Mouse (Mus musculus) thymus, adult 2 months (tissue): ENCODE results near the gene Rpl35a. TPM values are rescaled to one million over a fixed set of nuclear protein-coding genes. Genes with fewer than 3 reads are reported as not detected.
A peak's percentile ranks its signal among the peaks of the same experiment; 100 is the strongest.

Experiments used
- DNase-seq: peaks from one replicate; pipeline ENCODE4 v3.0.0; 2021
- H3K27ac ChIP-seq: fragments of 200-500 bp; 2 replicates; pipeline ENCODE4 v1.5.1; 2012; ENCODE audit warnings: low read length, control low read depth; ENCODE audit not compliant: control insufficient read depth, insufficient read depth
- H3K27me3 ChIP-seq: fragments of 200-500 bp; 2 replicates; pipeline ENCODE4 v1.6.1; 2012; ENCODE audit warnings: mild to moderate bottlenecking, low read length, moderate library complexity, mixed read lengths; ENCODE audit not compliant: control insufficient read depth, insufficient read depth
- H3K36me3 ChIP-seq: fragments of 200-500 bp; 2 replicates; pipeline ENCODE4 v1.6.1; 2012; ENCODE audit warnings: mild to moderate bottlenecking, low read length, moderate library complexity; ENCODE audit not compliant: control insufficient read depth, insufficient read depth
- H3K4me1 ChIP-seq: fragments of 200-500 bp; replicated peaks from 2 replicates; pipeline ENCODE4 v1.6.1; 2012; ENCODE audit warnings: low read length; ENCODE audit not compliant: control insufficient read depth, insufficient read depth
- H3K4me3 ChIP-seq: fragments of 200-500 bp; 2 replicates; pipeline ENCODE4 v1.5.1; 2012; ENCODE audit warnings: mild to moderate bottlenecking, low read length, control low read depth, moderate library complexity; ENCODE audit not compliant: control insufficient read depth, insufficient read depth
- CTCF ChIP-seq: fragments of 200-500 bp; IDR thresholded peaks from 2 replicates; pipeline ENCODE4 v1.5.1; 2012; ENCODE audit warnings: mild to moderate bottlenecking, control low read depth, low read length, moderate library complexity, borderline replicate concordance; ENCODE audit not compliant: control insufficient read depth, poor library complexity, insufficient read depth; ENCODE audit errors: extremely low read depth
- POLR2A ChIP-seq: fragments of 200-500 bp; IDR thresholded peaks from 2 replicates; pipeline ENCODE4 v1.6.1; 2012; ENCODE audit warnings: mild to moderate bottlenecking, low read length, control low read depth, moderate library complexity; ENCODE audit not compliant: control insufficient read depth, poor library complexity, insufficient read depth; ENCODE audit errors: extremely low read depth
- WGBS: fragments of 180-500 bp; shearing (Covaris S2); methylation state at CpG from one replicate; pipeline ENCODE4 v1.1.7; 2018; 5-methylcytosine and 5-hydroxymethylcytosine counted together
- polyA plus RNA-seq: library from polyadenylated mRNA; depleted of rRNA; stranded (reverse); fragments of >200 nt; gene quantifications from 2 replicates; pipeline ENCODE4 v1.2.3, GENCODE M21; 2012

The Rpl35a gene
- polyA plus RNA-seq, 1 experiment, result 393 TPM

DNA sequence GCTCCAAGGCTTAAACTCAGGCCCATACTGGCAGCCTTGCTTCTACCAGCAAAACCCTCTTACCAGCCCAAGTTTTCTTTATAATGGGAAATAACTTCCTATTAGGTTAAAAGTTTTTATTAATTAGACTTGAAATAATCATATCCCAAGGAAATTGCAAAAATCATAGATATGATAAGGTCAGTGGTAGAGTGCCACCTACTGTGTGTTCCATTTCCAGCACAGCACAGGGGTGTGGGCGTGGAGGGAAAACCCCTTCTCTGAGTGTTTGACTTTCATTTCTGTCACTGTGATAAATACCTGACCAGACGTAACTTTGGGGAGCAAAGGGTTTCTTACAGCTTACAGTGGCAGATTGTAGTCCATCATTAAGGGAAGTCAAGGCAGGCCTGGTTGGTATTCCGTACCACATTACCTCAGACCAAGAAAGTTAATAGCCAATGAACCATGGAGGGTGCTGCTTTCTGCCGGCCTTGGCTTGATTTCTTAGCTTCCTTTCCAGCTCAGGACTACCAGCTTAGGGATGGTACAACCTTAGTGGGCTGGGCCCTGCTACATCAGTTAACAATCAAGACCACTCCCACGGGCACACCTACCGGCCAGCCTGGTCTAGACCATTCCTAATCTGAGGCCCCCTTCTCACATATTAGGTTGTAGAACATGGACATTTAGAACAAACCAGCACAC lies 16.8 kb downstream of the Rpl35a start:
- no peak for DNase-seq
- no peak overlapping the region for H3K4me3 ChIP-seq
- H3K4me1 ChIP-seq, result peaks cover 18% of the 10 kb centered on the region
- WGBS, result 93% methylated on average over 6 of the region's 6 CpGs
- no peak for TF ChIP-seq CTCF
- TF ChIP-seq POLR2A, result no peak
- no peaks in the 10 kb centered on the region for H3K27me3 ChIP-seq
- H3K27ac ChIP-seq, result no peak overlapping the region
- no peaks in the 10 kb centered on the region for H3K36me3 ChIP-seq

DNA sequence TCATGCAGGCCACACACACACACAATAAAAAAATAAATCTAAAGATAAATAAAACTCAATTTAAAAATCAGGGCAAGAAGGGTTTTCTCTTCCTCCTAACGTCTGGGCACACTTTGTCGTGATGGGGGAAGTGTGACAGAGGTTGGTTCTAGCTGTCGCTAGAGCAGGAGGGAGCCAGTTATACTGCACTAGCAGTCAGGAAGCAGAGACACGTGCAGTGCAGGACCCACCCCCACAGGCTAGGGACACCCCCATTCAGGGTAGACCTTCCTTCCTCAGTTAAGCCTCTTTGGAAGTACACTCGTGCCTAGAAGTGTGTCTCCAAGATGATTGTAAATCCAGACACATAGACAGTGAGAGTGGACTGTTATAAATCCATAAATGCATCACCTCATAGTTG lies 18.7 kb downstream of the Rpl35a start:
- Histone ChIP-seq H3K27ac (no peak overlapping the region), H3K4me1 (peaks cover 19% of the 10 kb centered on the region), H3K36me3 (no peaks in the 10 kb centered on the region), H3K4me3 (no peak overlapping the region), H3K27me3 (no peaks in the 10 kb centered on the region)
- WGBS, result 22% methylated on average over 5 of the region's 5 CpGs
- DNase-seq, result no peak
- TF ChIP-seq POLR2A (no peak), CTCF (no peak)

DNA sequence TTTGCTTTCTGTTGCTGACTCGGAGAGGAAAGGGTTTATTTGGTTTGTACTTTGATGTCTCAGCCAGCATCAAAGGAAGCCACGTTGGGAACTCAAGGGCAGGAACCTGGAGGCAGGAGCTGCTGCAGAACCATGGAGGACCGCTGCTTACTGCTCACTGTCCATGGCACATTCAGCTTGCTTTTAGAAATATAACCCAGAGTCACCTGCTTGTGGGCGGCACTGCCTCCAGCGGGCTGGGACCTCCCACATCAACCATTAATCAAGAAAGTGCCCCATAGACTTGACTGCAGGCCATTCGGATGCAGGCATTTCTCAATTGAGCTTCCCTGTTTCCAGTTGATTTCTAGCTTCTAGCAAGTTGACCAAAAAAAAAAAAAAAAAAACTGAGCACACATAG lies 19.8 kb downstream of the Rpl35a start:
- 55% methylated on average over 6 of the region's 6 CpGs for WGBS

DNA sequence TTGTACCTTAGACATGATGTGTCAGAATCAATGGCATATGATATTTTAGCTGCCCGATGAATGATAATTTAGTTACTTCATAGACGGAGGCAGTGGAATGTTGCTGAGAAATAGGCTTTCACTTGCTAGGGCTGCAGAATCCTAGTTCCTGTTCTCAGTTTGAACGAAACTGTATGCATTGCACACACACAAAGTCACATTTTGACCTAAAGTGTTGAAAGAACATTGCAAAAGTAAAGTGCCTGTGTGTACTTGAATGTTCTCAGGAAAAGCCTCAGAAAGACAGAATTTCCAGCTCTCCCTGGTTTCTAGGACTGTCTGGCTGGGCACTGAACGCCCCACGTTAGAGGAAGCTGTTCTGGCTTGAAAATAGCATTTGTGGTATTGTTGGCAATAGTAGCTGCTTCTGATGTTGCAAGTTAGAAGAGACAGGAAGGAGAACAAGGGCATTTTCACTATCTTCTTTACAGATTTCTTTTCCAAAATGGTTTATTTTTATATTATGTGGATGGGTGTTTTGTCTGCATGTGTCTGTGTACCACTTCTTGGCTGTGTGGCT lies 20.9 kb downstream of the Rpl35a start:
- WGBS, result 37% methylated on average over 5 of the region's 5 CpGs
- H3K27ac ChIP-seq, result no peak overlapping the region
- TF ChIP-seq CTCF, result no peak

More for the DNA sequence above, 19.8 kb downstream of the Rpl35a start:
- Histone ChIP-seq H3K27ac (peak overlapping the region; percentile 2; the same call in 1 of the 2 replicates), H3K36me3 (no peaks in the 10 kb centered on the region), H3K27me3 (no peaks in the 10 kb centered on the region), H3K4me1 (peaks cover 19% of the 10 kb centered on the region), H3K4me3 (no peak overlapping the region)
- TF ChIP-seq CTCF (no peak), POLR2A (no peak)
- no peak for DNase-seq

DNA sequence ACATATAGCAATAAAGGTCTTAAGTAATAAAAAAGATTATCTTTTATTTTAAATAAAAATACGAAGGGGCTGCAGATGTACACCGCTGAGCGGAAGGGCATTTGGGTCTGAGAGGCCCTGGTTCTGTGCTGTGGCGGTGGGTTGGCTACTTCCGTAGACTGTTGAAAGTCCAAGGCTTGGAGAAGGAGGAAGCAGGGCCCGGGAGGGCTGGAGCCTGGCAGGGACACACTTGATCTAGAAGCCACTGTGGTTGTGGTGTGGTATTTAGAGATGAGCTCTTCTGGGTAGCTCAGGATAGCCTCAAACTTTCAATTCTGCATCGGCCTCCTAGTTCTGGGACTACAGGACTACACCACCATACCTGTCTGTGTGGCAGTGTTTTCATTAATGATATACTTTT lies 23.8 kb downstream of the Rpl35a start:
- Histone ChIP-seq H3K4me1 (peaks cover 16% of the 10 kb centered on the region), H3K36me3 (no peaks in the 10 kb centered on the region), H3K27ac (no peak overlapping the region), H3K27me3 (no peaks in the 10 kb centered on the region), H3K4me3 (no peak overlapping the region)
- no peak for DNase-seq
- WGBS, result 95% methylated on average over 7 of the region's 7 CpGs
- no peak for TF ChIP-seq CTCF
- TF ChIP-seq POLR2A, result no peak

More for the DNA sequence above, 20.9 kb downstream of the Rpl35a start:
- Histone ChIP-seq H3K4me1 (peaks cover 19% of the 10 kb centered on the region), H3K4me3 (no peak overlapping the region), H3K27me3 (no peaks in the 10 kb centered on the region), H3K36me3 (no peaks in the 10 kb centered on the region)
- no peak for DNase-seq

DNA sequence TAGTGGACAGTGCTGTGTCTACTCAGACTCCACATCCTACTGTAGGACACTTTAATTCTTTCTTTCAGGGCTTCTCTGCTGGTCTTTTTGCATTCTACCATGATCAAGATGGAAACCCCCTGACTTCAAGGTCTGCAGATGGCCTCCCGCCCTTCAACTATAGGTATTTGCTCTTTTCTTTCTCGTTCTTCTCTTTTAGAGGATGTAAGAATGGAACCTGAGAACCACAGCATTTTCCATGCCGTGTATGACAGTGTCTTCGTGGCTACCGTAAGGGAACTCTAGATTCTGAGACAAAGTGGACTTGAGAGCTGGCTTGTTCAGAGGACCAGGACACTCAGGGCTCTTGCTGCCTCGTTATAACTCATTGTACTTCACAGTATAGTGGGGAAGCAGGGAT lies 26.7 kb downstream of the Rpl35a start:
- WGBS, result 91% methylated on average over 6 of the region's 6 CpGs
- Histone ChIP-seq H3K27me3 (no peaks in the 10 kb centered on the region), H3K27ac (no peak overlapping the region), H3K4me3 (no peak overlapping the region), H3K4me1 (0 out of 2 replicates have a peak, but pooled peaks cover 1% of the 10 kb centered on the region), H3K36me3 (no peaks in the 10 kb centered on the region)
- TF ChIP-seq POLR2A (no peak), CTCF (no peak)
- no peak for DNase-seq
